Mouse (Mus musculus): ENCODE results near the gene Rassf6.

DNA sequence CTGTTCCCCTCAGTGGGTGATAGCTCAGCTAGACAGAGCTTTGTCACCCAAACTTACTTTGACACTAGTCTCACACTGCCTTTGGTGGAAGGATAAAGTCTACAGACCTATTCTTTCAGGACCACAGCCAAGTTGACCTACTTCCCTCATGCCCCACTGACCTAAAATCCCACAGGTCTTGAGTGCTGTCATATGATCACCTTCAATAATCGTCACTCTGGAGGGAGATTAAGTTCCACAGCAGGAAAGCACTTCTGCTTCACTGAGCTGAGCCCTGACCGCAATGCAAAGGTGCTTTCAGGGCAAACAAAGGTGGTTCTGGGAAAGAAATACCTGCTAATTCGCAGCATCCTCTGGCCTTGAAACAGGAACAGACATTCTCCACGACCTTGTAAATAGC lies 44.5 kb upstream of the Rassf6 start:
- TF ChIP-seq MXI1 (IDR thresholded peaks at IDR 0.05; ENCODE audit: low read depth, low read length) = no peak
- no peak for TF ChIP-seq CTCF (conservative IDR thresholded peaks at IDR 0.05 in 1 of 2, IDR thresholded peaks at IDR 0.05 in 1 of 2; ENCODE audit: low read depth in 2 of 2, low read length in 2 of 2)
- no peak for TF ChIP-seq E2F4 (IDR thresholded peaks at IDR 0.05; ENCODE audit: insufficient replicate concordance, low read depth, low read length)
- TF ChIP-seq NELFE (IDR thresholded peaks at IDR 0.05; ENCODE audit: low read depth, low read length) = no peak
- no peak for TF ChIP-seq RCOR1 (conservative IDR thresholded peaks at IDR 0.05; ENCODE audit: low read depth, low read length)
- no peak for TF ChIP-seq ZMIZ1 (IDR thresholded peaks at IDR 0.05; ENCODE audit: low read depth, low read length)
- no peak for TF ChIP-seq POLR2A (IDR thresholded peaks at IDR 0.05; ENCODE audit: low read depth, low read length)
- no peak for TF ChIP-seq HCFC1 (IDR thresholded peaks at IDR 0.05; ENCODE audit: low read depth, low read length)
- TF ChIP-seq CHD2 (IDR thresholded peaks at IDR 0.05; ENCODE audit: low read length) = no peak

Measured in CH12.LX (cell line).